Mouse (Mus musculus) adrenal gland, adult 8-10 months (tissue): Measurements from ENCODE around the gene Prss53. TPM values are rescaled to one million over a fixed set of nuclear protein-coding genes. Genes with fewer than 3 reads are reported as not detected.
"Not testable (repeated sequence)": the region's sequence is repeated elsewhere in the genome, so short reads cannot be mapped to it uniquely, and the experiment has no call there.

ENCODE experiments used
- DNase-seq: peaks from one replicate; pipeline ENCODE4 v3.0.0; 2022
- total RNA-seq, 4 experiments: library from RNA; stranded (reverse); gene quantifications; 2 replicates each; pipeline ENCODE4 v1.2.4; 2022

Gene Prss53
- total RNA-seq, 4 experiments from 2014 or later: 1.0 to 2.9 (median 1.6) TPM

DNA sequence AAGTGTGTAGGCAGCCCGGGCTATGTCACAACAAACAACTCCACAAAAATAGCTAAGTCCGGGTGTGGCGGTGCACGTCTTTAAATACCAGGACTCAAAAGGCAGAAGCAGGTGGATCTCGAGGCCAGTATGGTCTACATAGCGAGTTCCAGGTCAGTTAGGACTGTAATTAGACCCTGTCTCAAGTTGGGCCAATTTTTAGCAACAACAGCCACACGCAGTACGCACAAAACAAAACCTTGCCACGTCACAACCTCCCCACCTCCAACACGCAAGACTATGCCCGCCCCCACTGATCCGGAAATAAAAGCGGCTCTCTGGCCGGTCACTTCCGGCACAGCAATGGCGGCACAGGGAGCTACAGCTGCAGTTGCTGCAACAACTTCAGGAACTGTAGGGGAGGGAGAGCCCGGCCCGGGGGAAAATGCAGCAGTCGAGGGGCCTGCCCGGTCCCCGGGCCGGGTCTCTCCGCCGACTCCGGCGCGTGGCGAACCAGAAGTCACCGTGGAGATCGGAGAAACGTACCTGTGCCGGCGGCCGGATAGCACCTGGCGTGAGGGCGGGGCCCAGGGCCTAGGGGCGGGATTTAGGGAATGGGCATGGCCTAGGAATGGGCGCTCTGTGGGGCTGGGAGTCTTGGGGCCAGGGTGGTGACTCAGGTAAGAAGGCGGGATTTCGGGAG lies 21.6 kb upstream of the Prss53 start, which contains the start of gene Kat8:
Gene Kat8, plus strand, starts transcription at position 327 of the 682 bp plus-strand sequence.
- peak; percentile 79 for DNase-seq

- no peak for DNase-seq
These were observed 17.9 kb upstream of the Prss53 start for GRCm38 (mm10) chr7:127908656-127909055.

DNA sequence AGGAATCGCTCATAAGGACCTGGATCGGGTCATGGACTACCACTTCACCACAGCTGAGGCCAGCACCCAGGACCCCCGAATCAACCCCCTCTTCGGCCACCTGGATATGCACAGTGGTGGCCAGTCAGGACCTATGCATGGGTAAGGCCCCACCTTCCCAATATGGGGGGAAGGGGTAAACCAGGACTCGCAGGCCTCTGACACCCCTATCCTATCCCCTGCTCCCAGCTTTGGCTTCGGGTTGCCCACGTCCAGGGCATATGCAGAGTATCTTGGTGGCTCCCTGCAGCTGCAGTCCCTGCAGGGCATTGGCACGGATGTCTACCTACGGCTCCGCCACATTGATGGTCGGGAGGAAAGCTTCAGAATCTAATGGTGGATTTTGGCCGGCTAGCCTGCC lies 17.2 kb upstream of the Prss53 start:
- no peak for DNase-seq

GRCm38 (mm10) chr7:127903971-127904796 lies 13.4 kb upstream of the Prss53 start, which contains the start of gene Bckdk:
Gene Bckdk, plus strand, starts transcription at chr7:127904082.
- DNase-seq: peak; percentile 74

- no peak for DNase-seq
These were observed 11.0 kb upstream of the Prss53 start for GRCm38 (mm10) chr7:127901772-127902171.

DNA sequence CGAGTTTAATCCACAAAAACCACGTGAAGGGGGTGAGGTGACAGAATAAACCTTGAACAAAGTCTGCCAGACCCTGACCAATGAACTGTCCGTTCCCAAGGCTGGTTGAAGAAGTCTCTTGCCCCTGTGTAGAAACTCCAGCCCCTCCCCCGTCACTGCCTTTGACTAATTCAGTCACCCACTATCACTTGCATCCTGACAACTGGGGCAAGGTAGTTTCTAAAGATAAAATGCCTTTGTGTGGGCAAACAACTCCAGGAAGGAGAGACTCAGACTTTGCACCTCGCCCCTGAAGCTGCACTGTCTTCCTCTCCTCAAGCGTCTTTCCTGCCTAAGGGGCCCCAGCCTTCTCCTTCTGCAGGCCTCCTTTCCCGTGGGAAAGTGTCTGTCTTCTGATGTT lies 9.2 kb upstream of the Prss53 start:
- DNase-seq: no peak

DNA sequence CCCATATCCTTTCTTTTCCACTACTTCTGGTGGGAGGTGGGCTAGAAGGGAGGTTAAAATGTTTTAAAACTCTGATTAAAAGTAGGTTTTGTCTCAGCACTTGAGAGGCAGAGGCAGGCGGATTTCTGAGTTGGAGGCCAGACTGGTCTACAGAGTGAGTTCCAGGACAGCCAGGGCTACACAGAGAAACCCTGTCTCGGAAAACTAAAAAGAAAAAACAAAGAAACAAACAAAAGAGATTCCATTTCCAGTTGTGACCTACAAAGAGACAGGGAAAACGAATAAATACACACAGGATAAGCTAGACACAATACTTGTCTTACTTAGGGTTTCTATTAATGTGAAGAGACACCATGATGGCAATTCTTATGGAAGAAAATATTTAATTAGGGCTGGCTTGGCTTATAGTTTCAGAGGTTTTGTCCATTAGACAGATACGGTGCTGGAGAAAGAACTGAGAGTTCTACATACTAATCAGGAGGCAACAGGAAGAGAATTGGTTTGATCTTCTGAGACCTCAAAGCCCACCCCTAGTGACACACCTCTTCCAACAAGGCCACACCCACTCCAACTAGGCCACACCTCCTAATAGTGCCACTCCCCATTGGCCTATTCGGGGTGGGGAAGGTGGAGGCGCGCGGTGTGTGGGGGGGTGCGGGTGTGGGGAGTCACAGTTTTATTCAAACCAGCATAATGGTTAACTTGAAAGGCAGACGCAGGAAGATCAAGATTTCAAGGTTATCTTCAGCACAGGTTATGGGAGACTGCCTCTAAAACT lies 7.6 kb upstream of the Prss53 start:
- DNase-seq: no peak

GRCm38 (mm10) chr7:127897542-127897941 lies 6.8 kb upstream of the Prss53 start:
- no peak for DNase-seq

DNA sequence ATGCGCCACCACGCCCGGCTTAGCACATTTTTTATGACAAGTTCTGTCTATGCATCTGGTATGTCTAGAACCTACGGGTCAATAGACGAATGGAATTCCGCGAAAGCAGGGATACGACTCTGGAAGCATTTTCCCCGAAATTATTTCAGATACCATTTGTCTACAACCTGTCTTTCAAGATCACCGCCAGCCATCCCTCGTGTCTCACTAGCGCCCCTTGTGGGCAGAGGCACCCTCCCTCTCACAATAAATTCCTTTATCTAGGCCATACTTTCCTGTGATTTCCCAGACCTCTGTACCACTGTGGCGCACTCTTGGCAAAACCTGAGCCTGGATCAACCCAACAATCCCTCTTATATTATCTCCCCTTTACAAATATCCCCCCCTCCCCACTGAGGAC lies 5.6 kb upstream of the Prss53 start:
- no peak for DNase-seq

- not testable (repeated sequence) for DNase-seq
These were observed 5.1 kb upstream of the Prss53 start for GRCm38 (mm10) chr7:127895891-127896290.

DNA sequence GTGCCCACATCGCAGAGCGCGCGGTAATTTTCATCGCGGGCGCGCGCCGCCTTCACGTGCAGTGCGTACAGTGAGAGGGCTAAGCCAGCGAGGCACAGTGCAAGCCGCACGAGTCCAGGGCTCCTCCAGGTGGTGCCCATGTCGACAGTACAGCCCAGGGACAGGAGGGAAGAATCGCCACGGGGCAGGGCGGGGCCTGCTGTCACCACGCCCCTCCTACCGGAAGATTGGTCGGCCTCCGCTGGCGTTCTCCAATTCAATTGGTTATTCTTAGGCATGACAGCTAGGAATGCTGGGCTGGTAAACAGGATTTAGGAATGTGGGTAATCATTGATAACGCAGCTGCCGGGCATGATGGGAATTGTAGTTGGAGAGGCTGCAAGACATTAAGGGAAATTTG lies 4.7 kb upstream of the Prss53 start, which contains the start of the genes Gm21974 and Vkorc1:
Gene Gm21974, minus strand, starts transcription at position 13 of the 400 bp plus-strand sequence.
Gene Vkorc1, minus strand, starts transcription at position 176 of the 400 bp plus-strand sequence.
- peak; percentile 96 for DNase-seq

DNA sequence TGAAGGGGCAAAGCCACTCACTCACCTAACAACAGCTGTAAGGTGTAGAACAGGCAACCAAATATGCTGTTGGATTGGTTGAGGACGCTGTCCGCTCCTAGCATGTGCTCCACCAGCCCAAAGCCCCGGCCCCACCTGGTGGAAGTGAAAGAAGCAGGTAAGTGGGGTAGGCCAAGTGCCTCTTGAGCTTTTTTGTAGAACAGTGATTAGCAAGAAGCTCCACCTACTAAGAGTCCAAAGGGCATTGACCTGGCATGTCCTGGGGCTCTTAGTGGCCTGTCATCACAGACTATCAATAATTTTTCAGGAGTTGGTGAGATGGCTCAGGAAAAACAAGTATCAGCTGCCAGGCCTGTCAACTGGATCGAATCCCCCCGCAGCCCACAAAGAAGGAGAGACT lies 3.7 kb upstream of the Prss53 start:
- no peak for DNase-seq

DNA sequence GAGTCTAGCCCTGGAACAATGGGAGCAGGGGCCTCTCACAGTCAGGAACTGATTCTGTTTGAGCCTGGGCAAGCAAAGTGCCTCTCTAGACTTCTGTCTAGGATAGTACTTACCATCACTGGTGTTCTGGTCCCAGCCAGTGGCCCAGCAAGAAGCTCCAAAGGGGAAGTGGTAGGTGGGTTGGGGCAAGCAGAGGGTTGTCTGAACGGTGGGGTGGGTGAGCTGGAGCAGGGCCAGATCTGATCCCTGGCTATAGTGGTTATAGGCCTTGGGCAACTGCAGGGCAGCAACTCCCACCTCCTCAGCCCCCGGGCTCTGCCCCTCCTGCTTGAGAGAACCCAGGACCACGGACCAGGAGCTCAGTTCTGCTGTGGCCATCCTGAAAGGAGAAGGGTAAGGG lies 1.9 kb downstream of the Prss53 start:
- no peak for DNase-seq

DNA sequence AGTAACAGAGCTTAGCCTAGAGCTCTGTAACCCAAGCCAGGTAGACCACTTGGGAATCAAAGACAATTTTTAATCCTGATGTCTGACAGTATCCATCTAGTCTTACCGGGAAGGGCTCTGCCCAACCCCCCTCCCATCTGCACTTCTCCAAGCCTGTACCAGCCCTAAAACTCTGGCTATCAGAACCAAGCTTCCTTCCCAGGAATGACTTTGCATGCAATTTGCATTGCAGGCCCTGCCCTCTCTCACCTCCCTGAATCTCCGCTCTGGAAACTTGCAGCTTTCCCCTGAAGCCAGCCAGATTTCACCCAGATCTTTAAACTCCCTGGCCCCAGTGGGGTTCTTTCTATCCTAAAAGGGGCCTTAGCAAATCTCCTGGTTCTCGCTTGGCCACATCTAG lies 3.0 kb downstream of the Prss53 start:
- no peak for DNase-seq

DNA sequence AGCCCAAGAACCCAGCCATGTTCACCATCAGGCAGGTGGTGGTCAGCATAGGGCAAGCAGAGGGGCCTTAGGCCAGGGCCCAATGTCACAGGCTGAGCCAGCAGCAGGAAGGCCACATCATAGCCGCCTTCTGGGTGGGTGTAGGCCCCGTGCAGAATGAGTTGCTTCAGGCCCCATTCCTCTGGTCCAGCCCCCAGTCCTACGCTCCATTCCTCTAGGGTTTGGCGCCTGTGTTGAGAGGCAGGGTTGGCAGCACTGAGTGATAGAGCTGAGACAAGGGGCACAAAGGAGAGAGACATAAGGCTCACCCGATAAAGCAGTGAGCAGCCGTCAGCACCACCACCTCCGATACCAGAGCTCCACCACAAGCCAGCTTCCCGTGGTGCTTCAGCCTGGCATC lies 3.6 kb downstream of the Prss53 start:
- no peak for DNase-seq

DNA sequence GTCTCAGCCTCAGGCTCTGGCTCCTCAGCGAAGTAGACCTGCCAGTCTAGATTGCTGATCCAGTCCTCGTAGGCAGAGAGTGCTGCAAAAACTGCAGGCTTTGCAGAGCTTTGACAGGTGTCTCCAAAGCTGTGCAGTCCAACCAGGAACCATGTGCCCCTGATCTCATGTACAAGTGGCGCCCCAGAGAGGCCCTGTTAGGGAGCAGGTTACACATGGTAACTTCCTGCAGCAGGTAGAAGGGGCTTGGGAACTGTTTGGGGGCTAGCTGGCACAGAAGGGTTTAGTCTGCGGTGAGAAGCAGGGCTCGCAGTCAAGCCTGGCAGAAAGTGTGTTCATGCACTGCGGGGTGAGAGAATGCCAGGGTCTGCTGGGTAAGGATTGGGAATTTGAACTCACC lies 4.2 kb downstream of the Prss53 start:
- DNase-seq: no peak

DNA sequence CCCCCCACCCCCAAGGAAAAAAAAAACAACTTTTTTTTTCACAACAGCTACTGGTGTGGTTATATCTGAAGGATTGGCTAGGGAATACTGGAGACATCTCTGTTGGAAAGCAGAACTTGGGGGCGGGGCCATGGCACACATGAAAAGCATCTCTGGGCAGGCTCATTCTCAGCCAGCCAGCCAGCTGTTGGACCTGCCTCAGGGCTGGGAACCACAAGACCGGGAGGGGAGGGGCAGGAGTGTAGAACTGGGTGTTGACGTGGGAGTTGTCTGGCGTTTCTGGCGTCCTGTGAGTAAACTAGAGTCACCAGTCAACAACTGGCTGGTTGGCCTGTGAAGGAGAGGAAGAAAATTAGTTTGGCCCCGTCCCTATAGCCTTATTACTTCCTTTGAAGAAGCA lies 4.8 kb downstream of the Prss53 start:
- DNase-seq: no peak

GRCm38 (mm10) chr7:127880431-127880830 lies 10.3 kb downstream of the Prss53 start:
- DNase-seq: no peak

DNA sequence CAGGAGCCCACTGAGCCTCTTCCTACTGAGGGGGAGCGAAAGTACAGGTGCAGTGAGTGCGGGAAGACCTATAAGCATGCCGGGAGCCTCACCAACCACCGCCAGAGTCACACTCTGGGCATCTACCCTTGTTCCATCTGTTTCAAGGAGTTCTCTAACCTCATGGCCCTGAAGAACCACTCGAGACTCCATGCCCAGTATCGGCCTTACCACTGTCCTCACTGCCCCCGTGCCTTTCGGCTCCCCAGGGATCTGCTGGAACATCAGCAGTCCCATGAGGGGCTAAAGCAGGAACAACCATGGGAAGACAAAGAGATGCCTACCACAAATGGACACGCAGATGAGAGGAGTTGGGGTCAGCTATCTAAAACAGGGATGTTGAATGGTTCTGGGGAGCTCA lies 11.5 kb downstream of the Prss53 start:
- no peak for DNase-seq

GRCm38 (mm10) chr7:127876467-127877348 lies 14.1 kb downstream of the Prss53 start, which contains the start of gene Zfp668:
Gene Zfp668, minus strand, starts transcription at chr7:127876828.
- DNase-seq: peak; percentile 82

GRCm38 (mm10) chr7:127876041-127876466 lies 14.7 kb downstream of the Prss53 start, which contains the start of gene Zfp646:
Gene Zfp646, plus strand, starts transcription at chr7:127876221.
- peak; percentile 53 for DNase-seq

DNA sequence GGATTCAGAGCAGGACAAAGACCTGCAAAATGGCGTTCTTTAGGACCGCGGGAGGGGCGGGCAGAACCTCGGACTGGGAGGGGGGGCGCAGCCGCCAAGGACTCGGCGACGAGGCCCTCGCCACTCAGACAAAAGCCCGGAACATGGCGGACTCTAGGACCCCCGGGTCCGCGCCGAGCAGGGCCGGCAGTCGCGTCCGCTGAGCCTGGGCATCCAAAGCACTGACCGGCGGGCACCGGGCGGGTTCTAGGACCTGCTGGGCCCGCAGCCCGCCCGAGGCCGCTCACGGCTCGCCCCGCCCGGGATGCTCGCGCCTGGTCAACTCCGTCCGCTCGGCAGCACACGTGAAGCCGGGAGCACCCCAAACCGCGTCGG lies 15.2 kb downstream of the Prss53 start:
- DNase-seq: peak; percentile 87
